Mouse (Mus musculus): ENCODE data around the gene Hamp2. TPM values are rescaled to one million over a fixed set of nuclear protein-coding genes. Genes with fewer than 3 reads are reported as not detected.
A peak's percentile ranks its signal among the peaks of the same experiment; 100 is the strongest.

Gene Hamp2
- total and polyA plus RNA-seq, 2 experiments from 2014 or later = not detected

- no peak overlapping the region for H3K4me3 ChIP-seq (ENCODE audit: low read depth, low read length)
- H3K9ac ChIP-seq = no peak overlapping the region
- no peaks in the 10 kb centered on the region for H3K27me3 ChIP-seq (ENCODE audit: insufficient read depth, low read length)
- H3K27ac ChIP-seq (ENCODE audit: low read depth, low read length) = no peak overlapping the region
- no peak for TF ChIP-seq CTCF (IDR thresholded peaks at IDR 0.05; ENCODE audit: low read depth)
- H3K9me3 ChIP-seq (ENCODE audit: low read length) = no peaks in the 10 kb centered on the region
- H3K4me2 ChIP-seq (ENCODE audit: low read depth) = no peak overlapping the region
- no peak for ATAC-seq
- DNase-seq = peak; percentile 3
- no peaks in the 10 kb centered on the region for H3K4me1 ChIP-seq (ENCODE audit: insufficient read depth)
- H3K36me3 ChIP-seq (ENCODE audit: insufficient read depth) = no peaks in the 10 kb centered on the region
These were observed 40.4 kb downstream of the Hamp2 start for GRCm38 (mm10) chr7:30884047-30884446.

GRCm38 (mm10) chr7:30881367-30881766 lies 43.1 kb downstream of the Hamp2 start:
- no peak for DNase-seq
- no peak for TF ChIP-seq CTCF (IDR thresholded peaks at IDR 0.05; ENCODE audit: low read depth)
- Histone ChIP-seq H3K9ac (no peak overlapping the region), H3K9me3 (ENCODE audit: low read length) (no peaks in the 10 kb centered on the region), H3K4me3 (ENCODE audit: low read depth, low read length) (no peak overlapping the region), H3K4me1 (ENCODE audit: insufficient read depth) (no peaks in the 10 kb centered on the region), H3K27ac (ENCODE audit: low read depth, low read length) (no peak overlapping the region), H3K4me2 (ENCODE audit: low read depth) (no peak overlapping the region), H3K36me3 (ENCODE audit: insufficient read depth) (no peaks in the 10 kb centered on the region), H3K27me3 (ENCODE audit: insufficient read depth, low read length) (no peaks in the 10 kb centered on the region)
- WGBS = 93% methylated on average over 3 of the region's 3 CpGs
- ATAC-seq = no peak

GRCm38 (mm10) chr7:30880176-30880575 lies 44.3 kb downstream of the Hamp2 start, which contains the start of gene Cd22:
Gene Cd22, minus strand, starts transcription at chr7:30880342.
- WGBS = 86% methylated on average over 7 of the region's 7 CpGs

GRCm38 (mm10) chr7:30878950-30879349 lies 45.5 kb downstream of the Hamp2 start:
- no peak for DNase-seq
- H3K4me2 ChIP-seq (ENCODE audit: low read depth) = no peak overlapping the region
- H3K27ac ChIP-seq (ENCODE audit: low read depth, low read length) = no peak overlapping the region
- no peak overlapping the region for H3K4me3 ChIP-seq (ENCODE audit: low read depth, low read length)
- no peaks in the 10 kb centered on the region for H3K4me1 ChIP-seq (ENCODE audit: insufficient read depth)
- no peak overlapping the region for H3K9ac ChIP-seq
- H3K27me3 ChIP-seq (ENCODE audit: insufficient read depth, low read length) = no peaks in the 10 kb centered on the region
- TF ChIP-seq CTCF (IDR thresholded peaks at IDR 0.05; ENCODE audit: low read depth) = no peak
- WGBS = 84% methylated on average over 6 of the region's 6 CpGs
- no peak for ATAC-seq
- no peaks in the 10 kb centered on the region for H3K36me3 ChIP-seq (ENCODE audit: insufficient read depth)
- H3K9me3 ChIP-seq (ENCODE audit: low read length) = no peaks in the 10 kb centered on the region

More at GRCm38 (mm10) chr7:30880176-30880575, 44.3 kb downstream of the Hamp2 start, which contains the start of gene Cd22:
- no peak within 1 kb of the TSS for H3K9ac ChIP-seq
- no peak within 1 kb of the TSS for H3K4me3 ChIP-seq (ENCODE audit: low read depth, low read length)
- ATAC-seq (no peak), DNase-seq (no peak)
- no peaks in the 10 kb centered on the region for H3K9me3 ChIP-seq (ENCODE audit: low read length)
- H3K27ac ChIP-seq (ENCODE audit: low read depth, low read length) = no peak within 1 kb of the TSS
- no peak within 1 kb of the TSS for H3K4me2 ChIP-seq (ENCODE audit: low read depth)
- no peaks in the 10 kb centered on the region for H3K27me3 ChIP-seq (ENCODE audit: insufficient read depth, low read length)
- no peaks in the 10 kb centered on the region for H3K4me1 ChIP-seq (ENCODE audit: insufficient read depth)
- no peaks in the 10 kb centered on the region for H3K36me3 ChIP-seq (ENCODE audit: insufficient read depth)
- TF ChIP-seq CTCF (IDR thresholded peaks at IDR 0.05; ENCODE audit: low read depth) = no peak

- Histone ChIP-seq H3K27ac (ENCODE audit: low read depth, low read length) (no peak overlapping the region), H3K9ac (no peak overlapping the region), H3K9me3 (ENCODE audit: low read length) (no peaks in the 10 kb centered on the region), H3K4me1 (ENCODE audit: insufficient read depth) (no peaks in the 10 kb centered on the region), H3K27me3 (ENCODE audit: insufficient read depth, low read length) (no peaks in the 10 kb centered on the region), H3K4me3 (ENCODE audit: low read depth, low read length) (no peak overlapping the region), H3K4me2 (ENCODE audit: low read depth) (no peak overlapping the region), H3K36me3 (ENCODE audit: insufficient read depth) (no peaks in the 10 kb centered on the region)
- no peak for ATAC-seq
- peak; percentile 68 for TF ChIP-seq CTCF (IDR thresholded peaks at IDR 0.05; ENCODE audit: low read depth)
- peak; percentile 48 for DNase-seq
- WGBS = 24% methylated on average over 15 of the region's 15 CpGs
These were observed 51.4 kb downstream of the Hamp2 start for GRCm38 (mm10) chr7:30873083-30873482.

Other genes starting within 250 kb of the Hamp2 start
- gene 2200002J24Rik, start 225.8 kb downstream of the Hamp2 start, total RNA-seq (2014; rRNA removed) = not detected in 2 replicates
- gene 2200002J24Rik, start 225.8 kb downstream of the Hamp2 start, polyA plus RNA-seq (2015; fragmentation: Nextera tagmentation; extraction: Ambion mirVana) = not detected in 2 replicates
- 1.2 and 2.0 TPM in 2 replicates for gene Atp4a, start 212.5 kb downstream of the Hamp2 start, total RNA-seq (2014; rRNA removed)
- 2.8 and 4.7 TPM in 2 replicates for gene Atp4a, start 212.5 kb downstream of the Hamp2 start, polyA plus RNA-seq (2015; fragmentation: Nextera tagmentation; extraction: Ambion mirVana)
- 173 TPM in 2 replicates for gene Tmem147, start 195.1 kb downstream of the Hamp2 start, total RNA-seq (2014; rRNA removed)
- gene Tmem147, start 195.1 kb downstream of the Hamp2 start, polyA plus RNA-seq (2015; fragmentation: Nextera tagmentation; extraction: Ambion mirVana) = 290 and 328 TPM in 2 replicates
- gene Gapdhs, start 181.0 kb downstream of the Hamp2 start, total RNA-seq (2014; rRNA removed) = not detected in 2 replicates
- gene Gapdhs, start 181.0 kb downstream of the Hamp2 start, polyA plus RNA-seq (2015; fragmentation: Nextera tagmentation; extraction: Ambion mirVana) = 0.15 and 0.65 TPM in 2 replicates
- gene Sbsn, start 173.2 kb downstream of the Hamp2 start, total RNA-seq (2014; rRNA removed) = 2.8 and 4.6 TPM in 2 replicates
- gene Sbsn, start 173.2 kb downstream of the Hamp2 start, polyA plus RNA-seq (2015; fragmentation: Nextera tagmentation; extraction: Ambion mirVana) = 2.3 and 3.5 TPM in 2 replicates
- gene Dmkn, start 160.9 kb downstream of the Hamp2 start, total RNA-seq (2014; rRNA removed) = 2.2 and 5.2 TPM in 2 replicates
- gene Dmkn, start 160.9 kb downstream of the Hamp2 start, polyA plus RNA-seq (2015; fragmentation: Nextera tagmentation; extraction: Ambion mirVana) = 7.2 and 7.4 TPM in 2 replicates
- gene Krtdap, start 136.8 kb downstream of the Hamp2 start, total RNA-seq (2014; rRNA removed) = not detected in 2 replicates
- 1.4 and 1.5 TPM in 2 replicates for gene Krtdap, start 136.8 kb downstream of the Hamp2 start, polyA plus RNA-seq (2015; fragmentation: Nextera tagmentation; extraction: Ambion mirVana)
- not detected in 2 replicates for gene Ffar2, start 100.9 kb downstream of the Hamp2 start, total RNA-seq (2014; rRNA removed)
- 0.07 TPM in 1 of 2 replicates, not detected in the other for gene Ffar2, start 100.9 kb downstream of the Hamp2 start, polyA plus RNA-seq (2015; fragmentation: Nextera tagmentation; extraction: Ambion mirVana)
- not detected in 2 replicates for gene Ffar3, start 68.5 kb downstream of the Hamp2 start, total RNA-seq (2014; rRNA removed)
- 0.09 TPM in 1 of 2 replicates, not detected in the other for gene Ffar3, start 68.5 kb downstream of the Hamp2 start, polyA plus RNA-seq (2015; fragmentation: Nextera tagmentation; extraction: Ambion mirVana)
- gene Ffar1, start 63.1 kb downstream of the Hamp2 start, total RNA-seq (2014; rRNA removed) = 0.08 TPM in 1 of 2 replicates, not detected in the other
- gene Ffar1, start 63.1 kb downstream of the Hamp2 start, polyA plus RNA-seq (2015; fragmentation: Nextera tagmentation; extraction: Ambion mirVana) = not detected in 2 replicates
- not detected in 2 replicates for gene Cd22, start 44.3 kb downstream of the Hamp2 start, total RNA-seq (2014; rRNA removed)
- 0.10 TPM in 1 of 2 replicates, not detected in the other for gene Cd22, start 44.3 kb downstream of the Hamp2 start, polyA plus RNA-seq (2015; fragmentation: Nextera tagmentation; extraction: Ambion mirVana)
- 2.5 and 2.9 TPM in 2 replicates for gene Mag, start 9.8 kb downstream of the Hamp2 start, total RNA-seq (2014; rRNA removed)
- gene Mag, start 9.8 kb downstream of the Hamp2 start, polyA plus RNA-seq (2015; fragmentation: Nextera tagmentation; extraction: Ambion mirVana) = 2.7 and 3.6 TPM in 2 replicates
- gene Hamp, start 19.4 kb upstream of the Hamp2 start, total RNA-seq (2014; rRNA removed) = not detected in 2 replicates
- gene Hamp, start 19.4 kb upstream of the Hamp2 start, polyA plus RNA-seq (2015; fragmentation: Nextera tagmentation; extraction: Ambion mirVana) = not detected in 2 replicates
- gene Usf2, start 32.1 kb upstream of the Hamp2 start, total RNA-seq (2014; rRNA removed) = 81.4 and 93.9 TPM in 2 replicates
- 18.9 and 22.6 TPM in 2 replicates for gene Usf2, start 32.1 kb upstream of the Hamp2 start, polyA plus RNA-seq (2015; fragmentation: Nextera tagmentation; extraction: Ambion mirVana)
- gene Lsr, start 48.8 kb upstream of the Hamp2 start, total RNA-seq (2014; rRNA removed) = 17.6 and 19.3 TPM in 2 replicates
- 25.1 and 25.9 TPM in 2 replicates for gene Lsr, start 48.8 kb upstream of the Hamp2 start, polyA plus RNA-seq (2015; fragmentation: Nextera tagmentation; extraction: Ambion mirVana)
- 0.08 and 0.48 TPM in 2 replicates for gene Fam187b, start 49.1 kb upstream of the Hamp2 start, total RNA-seq (2014; rRNA removed)
- 0.50 and 0.78 TPM in 2 replicates for gene Fam187b, start 49.1 kb upstream of the Hamp2 start, polyA plus RNA-seq (2015; fragmentation: Nextera tagmentation; extraction: Ambion mirVana)
- gene Fxyd5, start 117.8 kb upstream of the Hamp2 start, total RNA-seq (2014; rRNA removed) = 10.9 and 19.9 TPM in 2 replicates
- gene Fxyd5, start 117.8 kb upstream of the Hamp2 start, polyA plus RNA-seq (2015; fragmentation: Nextera tagmentation; extraction: Ambion mirVana) = 25.1 and 30.4 TPM in 2 replicates
- 74.3 and 92.0 TPM in 2 replicates for gene Fxyd7, start 126.8 kb upstream of the Hamp2 start, total RNA-seq (2014; rRNA removed)
- 167 and 231 TPM in 2 replicates for gene Fxyd7, start 126.8 kb upstream of the Hamp2 start, polyA plus RNA-seq (2015; fragmentation: Nextera tagmentation; extraction: Ambion mirVana)
- 14.9 and 19.5 TPM in 2 replicates for gene Fxyd1, start 132.5 kb upstream of the Hamp2 start, total RNA-seq (2014; rRNA removed)
- gene Fxyd1, start 132.5 kb upstream of the Hamp2 start, polyA plus RNA-seq (2015; fragmentation: Nextera tagmentation; extraction: Ambion mirVana) = 56.8 and 66.3 TPM in 2 replicates
- gene Lgi4, start 134.7 kb upstream of the Hamp2 start, total RNA-seq (2014; rRNA removed) = 1.1 and 1.6 TPM in 2 replicates
- gene Lgi4, start 134.7 kb upstream of the Hamp2 start, polyA plus RNA-seq (2015; fragmentation: Nextera tagmentation; extraction: Ambion mirVana) = 0.68 and 0.98 TPM in 2 replicates
- gene Fxyd3, start 152.0 kb upstream of the Hamp2 start, total RNA-seq (2014; rRNA removed) = not detected in 2 replicates
- gene Fxyd3, start 152.0 kb upstream of the Hamp2 start, polyA plus RNA-seq (2015; fragmentation: Nextera tagmentation; extraction: Ambion mirVana) = not detected in 2 replicates
- 0.48 TPM in 1 of 2 replicates, not detected in the other for gene Hpn, start 190.6 kb upstream of the Hamp2 start, total RNA-seq (2014; rRNA removed)
- gene Hpn, start 190.6 kb upstream of the Hamp2 start, polyA plus RNA-seq (2015; fragmentation: Nextera tagmentation; extraction: Ambion mirVana) = 0.19 and 0.61 TPM in 2 replicates
- gene Scn1b, start 202.3 kb upstream of the Hamp2 start, total RNA-seq (2014; rRNA removed) = 26.7 and 38.0 TPM in 2 replicates
- 24.4 and 29.8 TPM in 2 replicates for gene Scn1b, start 202.3 kb upstream of the Hamp2 start, polyA plus RNA-seq (2015; fragmentation: Nextera tagmentation; extraction: Ambion mirVana)
- 244 and 265 TPM in 2 replicates for gene Gramd1a, start 231.2 kb upstream of the Hamp2 start, total RNA-seq (2014; rRNA removed)
- gene Gramd1a, start 231.2 kb upstream of the Hamp2 start, polyA plus RNA-seq (2015; fragmentation: Nextera tagmentation; extraction: Ambion mirVana) = 176 and 178 TPM in 2 replicates

All from forebrain, postnatal 0 days (tissue).